Mouse (Mus musculus): Measurements from ENCODE around the gene Mapk14.

DNA sequence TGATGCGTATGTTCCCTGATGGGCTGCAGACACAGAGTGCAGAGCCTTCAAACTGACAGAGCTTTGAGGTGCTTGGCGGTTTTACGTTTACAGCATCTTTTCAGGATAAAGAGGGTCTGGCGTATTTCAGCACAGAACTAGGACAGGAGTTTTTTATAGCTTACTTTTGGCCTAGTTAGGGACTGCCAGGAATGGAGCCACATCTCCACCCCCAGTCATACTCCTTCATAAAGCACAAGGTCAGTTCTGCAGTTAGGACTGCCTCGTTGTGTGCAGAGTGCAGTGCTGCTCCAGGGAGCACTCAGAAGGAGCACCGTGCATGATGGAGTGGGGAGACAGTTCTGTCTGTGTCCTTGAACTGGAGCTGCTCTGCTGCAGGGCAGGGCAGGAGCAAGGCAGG, 54.6 kb downstream of the Mapk14 start:
- no peak for TF ChIP-seq CTCF (IDR thresholded peaks at IDR 0.05; ENCODE audit: borderline replicate concordance, insufficient read depth, low read length)
- TF ChIP-seq POLR2A (IDR thresholded peaks at IDR 0.05; ENCODE audit: low read depth, low read length), result no peak
